Mouse (Mus musculus) left cerebral cortex, adult 8-10 months (tissue): ENCODE data around the gene Zfp808. TPM values are rescaled to one million over a fixed set of nuclear protein-coding genes. Genes with fewer than 3 reads are reported as not detected.
A peak's percentile ranks its signal among the peaks of the same experiment; 100 is the strongest.
"Not testable (repeated sequence)": the region's sequence is repeated elsewhere in the genome, so short reads cannot be mapped to it uniquely, and the experiment has no call there.

ENCODE experiments used
- DNase-seq, 2 experiments: peaks; one replicate each; pipeline ENCODE4 v3.0.0; 2022; ENCODE audit warnings: low spot score in 2 of 2
- total RNA-seq, 4 experiments: library from RNA; stranded (reverse); gene quantifications; 2 replicates each; pipeline ENCODE4 v1.2.4; 2022

Gene Zfp808
- total RNA-seq = 1 to 10 TPM; 4.2 to 9.5 (median 5.2) TPM

- peak; percentile 9 to 13 for DNase-seq
These were observed at the start of gene Zfp808 for GRCm38 (mm10) chr13:62129432-62130171. Zfp808 (plus strand) TSS chr13:62129886.

GRCm38 (mm10) chr13:62098786-62099185 is 30.9 kb upstream of the Zfp808 start:
- DNase-seq = not testable (repeated sequence)

GRCm38 (mm10) chr13:62099454-62099853 is 30.2 kb upstream of the Zfp808 start:
- DNase-seq = not testable (repeated sequence)

GRCm38 (mm10) chr13:62102368-62102767 is 27.3 kb upstream of the Zfp808 start:
- DNase-seq = not testable (repeated sequence)

GRCm38 (mm10) chr13:62115861-62116260 is 13.8 kb upstream of the Zfp808 start:
- not testable (repeated sequence) for DNase-seq

GRCm38 (mm10) chr13:62121578-62121977 is 8.1 kb upstream of the Zfp808 start:
- DNase-seq = not testable (repeated sequence)

- not testable (repeated sequence) for DNase-seq
These were observed 52.4 kb downstream of the Zfp808 start for GRCm38 (mm10) chr13:62181835-62182755.

- no peak for DNase-seq
These were observed 115.6 kb downstream of the Zfp808 start for GRCm38 (mm10) chr13:62245264-62245663.

- DNase-seq = not testable (repeated sequence)
These were observed 125.5 kb downstream of the Zfp808 start for GRCm38 (mm10) chr13:62255226-62255625.

GRCm38 (mm10) chr13:62263392-62263791 is 133.7 kb downstream of the Zfp808 start:
- no peak for DNase-seq
